Mouse (Mus musculus) small intestine, adult 2 months (tissue): ENCODE results near the gene Nfib.

Source experiments
- CTCF ChIP-seq: fragments of 200-500 bp; IDR thresholded peaks from 2 replicates; pipeline ENCODE4 v1.5.1; 2012; ENCODE audit warnings: low read depth, mild to moderate bottlenecking, control low read depth, inconsistent platforms, low read length, moderate library complexity, mixed read lengths; ENCODE audit not compliant: insufficient replicate concordance, insufficient read length; ENCODE audit errors: extremely low read depth
- POLR2A ChIP-seq: fragments of 200-500 bp; IDR thresholded peaks from 2 replicates; pipeline ENCODE4 v1.6.1; 2012; ENCODE audit warnings: low read depth, mild to moderate bottlenecking, control low read depth, inconsistent platforms, low read length, moderate library complexity

DNA sequence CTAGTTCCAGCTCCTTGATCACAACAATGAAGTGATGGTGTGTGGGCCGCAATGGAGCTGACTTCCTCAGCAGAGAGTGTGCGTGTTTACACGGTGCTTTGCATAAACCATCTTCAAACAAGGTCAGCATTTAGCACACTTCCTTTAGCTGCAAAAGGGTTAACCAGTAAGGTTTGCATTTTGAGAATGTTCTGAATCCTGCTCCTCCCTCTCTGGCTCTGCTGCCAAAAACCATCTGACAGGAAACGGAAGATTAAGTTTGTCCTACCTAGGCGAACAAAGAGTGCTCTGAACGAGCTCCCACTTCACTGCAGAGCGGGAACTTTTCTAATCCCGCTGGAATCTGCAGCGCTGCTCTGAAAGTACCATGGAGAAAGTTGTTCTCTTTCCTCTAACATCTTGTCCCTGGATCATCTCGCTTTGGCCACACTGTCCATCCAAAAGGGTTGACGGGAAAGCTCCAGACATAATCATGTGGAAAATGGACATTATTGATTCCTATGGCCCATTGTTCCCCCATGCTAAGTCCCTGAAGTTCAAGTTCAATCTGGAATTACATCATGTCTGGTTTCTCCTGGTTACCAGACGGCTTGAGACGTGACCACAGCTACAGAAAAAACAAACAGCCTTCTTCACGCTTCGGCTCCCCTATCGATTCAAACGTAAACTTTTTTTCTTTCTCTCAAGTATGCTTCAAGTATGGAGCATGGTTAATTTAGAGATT, 401.2 kb downstream of the Nfib start:
- TF ChIP-seq CTCF (no peak), POLR2A (no peak)
